Mouse (Mus musculus): ENCODE measurements at regions not wholly inside any gene's neighbourhood (a gene's known extent, or its start where the extent isn't known, plus 50 kb on each side); places are given as distances from the start of the nearest gene placed in this dataset.

GRCm38 (mm10) chr2:167804493-167805227 lies 115.0 kb upstream of the Tmem189 start:
- Histone ChIP-seq H3K27me3 (replicated peaks; ENCODE audit: low read depth, poor library complexity, severe bottlenecking) (no peaks in the 10 kb centered on the region), H3K4me3 (no peak overlapping the region), H3K27ac (replicated peaks) (peak overlapping the region; percentile 30; the same call in 1 of the 2 replicates), H3K36me3 (replicated peaks) (no peaks in the 10 kb centered on the region), H3K9me3 (no peaks in the 10 kb centered on the region), H3K4me1 (peaks cover 33% of the 10 kb centered on the region)
- DNase-seq (ENCODE audit: low spot score) = no peak
- 64% methylated on average over 18 of the region's 18 CpGs for WGBS

- H3K27me3 ChIP-seq (replicated peaks; ENCODE audit: low read depth, poor library complexity, severe bottlenecking) = no peaks in the 10 kb centered on the region
- 83% methylated on average over 9 of the region's 9 CpGs for WGBS
- no peak overlapping the region for H3K27ac ChIP-seq (replicated peaks)
- H3K4me1 ChIP-seq = peaks cover 30% of the 10 kb centered on the region
- DNase-seq (ENCODE audit: low spot score) = no peak
- no peak overlapping the region for H3K4me3 ChIP-seq
- no peaks in the 10 kb centered on the region for H3K36me3 ChIP-seq (replicated peaks)
- H3K9me3 ChIP-seq = no peaks in the 10 kb centered on the region
Measured at GRCm38 (mm10) chr2:167802494-167802893, 112.9 kb upstream of the Tmem189 start.

GRCm38 (mm10) chr2:167801389-167801788 lies 111.8 kb upstream of the Tmem189 start:
- DNase-seq (ENCODE audit: low spot score) = no peak
- H3K9me3 ChIP-seq = no peaks in the 10 kb centered on the region
- H3K27ac ChIP-seq (replicated peaks) = no peak overlapping the region; the same call in 1 of the 2 replicates
- H3K27me3 ChIP-seq (replicated peaks; ENCODE audit: low read depth, poor library complexity, severe bottlenecking) = no peaks in the 10 kb centered on the region
- peaks cover 24% of the 10 kb centered on the region for H3K4me1 ChIP-seq
- WGBS = 91% methylated on average over 10 of the region's 10 CpGs
- H3K4me3 ChIP-seq = no peak overlapping the region
- H3K36me3 ChIP-seq (replicated peaks) = no peaks in the 10 kb centered on the region

GRCm38 (mm10) chr2:167800648-167801245 lies 111.1 kb upstream of the Tmem189 start:
- Histone ChIP-seq H3K36me3 (replicated peaks) (no peaks in the 10 kb centered on the region), H3K9me3 (no peaks in the 10 kb centered on the region), H3K4me1 (peaks cover 24% of the 10 kb centered on the region), H3K27me3 (replicated peaks; ENCODE audit: low read depth, poor library complexity, severe bottlenecking) (no peaks in the 10 kb centered on the region), H3K4me3 (no peak overlapping the region), H3K27ac (replicated peaks) (peak overlapping the region; percentile 66)
- no peak for DNase-seq (ENCODE audit: low spot score)
- WGBS = 75% methylated on average over 11 of the region's 11 CpGs

- no peak for DNase-seq (ENCODE audit: low spot score)
- Histone ChIP-seq H3K4me3 (no peak overlapping the region), H3K27ac (replicated peaks) (peak overlapping the region; percentile 66), H3K36me3 (replicated peaks) (no peaks in the 10 kb centered on the region), H3K4me1 (peaks cover 19% of the 10 kb centered on the region), H3K27me3 (replicated peaks; ENCODE audit: low read depth, poor library complexity, severe bottlenecking) (no peaks in the 10 kb centered on the region), H3K9me3 (no peaks in the 10 kb centered on the region)
- 88% methylated on average over 5 of the region's 5 CpGs for WGBS
Measured at GRCm38 (mm10) chr2:167799629-167800387, 110.2 kb upstream of the Tmem189 start.

GRCm38 (mm10) chr2:167798969-167799513 lies 109.4 kb upstream of the Tmem189 start:
- Histone ChIP-seq H3K27ac (replicated peaks) (no peak overlapping the region), H3K4me3 (no peak overlapping the region), H3K9me3 (no peaks in the 10 kb centered on the region), H3K4me1 (peaks cover 16% of the 10 kb centered on the region), H3K27me3 (replicated peaks; ENCODE audit: low read depth, poor library complexity, severe bottlenecking) (no peaks in the 10 kb centered on the region), H3K36me3 (replicated peaks) (no peaks in the 10 kb centered on the region)
- WGBS = 91% methylated on average over 9 of the region's 9 CpGs
- DNase-seq (ENCODE audit: low spot score) = no peak

GRCm38 (mm10) chr2:167798076-167798782 lies 108.6 kb upstream of the Tmem189 start:
- Histone ChIP-seq H3K9me3 (no peaks in the 10 kb centered on the region), H3K4me3 (no peak overlapping the region), H3K4me1 (peaks cover 16% of the 10 kb centered on the region), H3K27ac (replicated peaks) (0 out of 2 replicates have a peak overlapping the region, but pooled peaks have one; percentile 19), H3K36me3 (replicated peaks) (no peaks in the 10 kb centered on the region), H3K27me3 (replicated peaks; ENCODE audit: low read depth, poor library complexity, severe bottlenecking) (no peaks in the 10 kb centered on the region)
- DNase-seq (ENCODE audit: low spot score) = no peak
- 83% methylated on average over 11 of the region's 11 CpGs for WGBS

- peaks cover 9% of the 10 kb centered on the region for H3K4me1 ChIP-seq
- DNase-seq (ENCODE audit: low spot score) = no peak
- H3K36me3 ChIP-seq (replicated peaks) = no peaks in the 10 kb centered on the region
- H3K27me3 ChIP-seq (replicated peaks; ENCODE audit: low read depth, poor library complexity, severe bottlenecking) = no peaks in the 10 kb centered on the region
- WGBS = 83% methylated on average over 7 of the region's 7 CpGs
- H3K9me3 ChIP-seq = no peaks in the 10 kb centered on the region
- H3K4me3 ChIP-seq = no peak overlapping the region
- no peak overlapping the region for H3K27ac ChIP-seq (replicated peaks)
Measured at GRCm38 (mm10) chr2:167795491-167795890, 105.9 kb upstream of the Tmem189 start.

GRCm38 (mm10) chr2:167793916-167794315 lies 104.3 kb upstream of the Tmem189 start:
- Histone ChIP-seq H3K27ac (replicated peaks) (no peak overlapping the region), H3K9me3 (no peaks in the 10 kb centered on the region), H3K36me3 (replicated peaks) (no peaks in the 10 kb centered on the region), H3K27me3 (replicated peaks; ENCODE audit: low read depth, poor library complexity, severe bottlenecking) (no peaks in the 10 kb centered on the region), H3K4me3 (no peak overlapping the region), H3K4me1 (peaks cover 12% of the 10 kb centered on the region)
- DNase-seq (ENCODE audit: low spot score) = no peak
- 81% methylated on average over 2 of the region's 2 CpGs for WGBS

GRCm38 (mm10) chr2:167792753-167793152 lies 103.1 kb upstream of the Tmem189 start:
- no peak for DNase-seq (ENCODE audit: low spot score)
- H3K27ac ChIP-seq (replicated peaks) = no peak overlapping the region
- peaks cover 13% of the 10 kb centered on the region for H3K4me1 ChIP-seq
- no peak overlapping the region for H3K4me3 ChIP-seq
- H3K9me3 ChIP-seq = no peaks in the 10 kb centered on the region
- no peaks in the 10 kb centered on the region for H3K27me3 ChIP-seq (replicated peaks; ENCODE audit: low read depth, poor library complexity, severe bottlenecking)
- 71% methylated on average over 3 of the region's 3 CpGs for WGBS
- H3K36me3 ChIP-seq (replicated peaks) = no peaks in the 10 kb centered on the region

- WGBS = 65% methylated on average over 3 of the region's 3 CpGs
- DNase-seq (ENCODE audit: low spot score) = no peak
- no peak overlapping the region for H3K4me3 ChIP-seq
- no peaks in the 10 kb centered on the region for H3K27me3 ChIP-seq (replicated peaks; ENCODE audit: low read depth, poor library complexity, severe bottlenecking)
- H3K36me3 ChIP-seq (replicated peaks) = no peaks in the 10 kb centered on the region
- no peaks in the 10 kb centered on the region for H3K9me3 ChIP-seq
- H3K4me1 ChIP-seq = peaks cover 11% of the 10 kb centered on the region
- H3K27ac ChIP-seq (replicated peaks) = no peak overlapping the region
Measured at GRCm38 (mm10) chr2:167792330-167792729, 102.7 kb upstream of the Tmem189 start.

- Histone ChIP-seq H3K36me3 (replicated peaks) (no peaks in the 10 kb centered on the region), H3K4me3 (no peak overlapping the region), H3K27me3 (replicated peaks; ENCODE audit: low read depth, poor library complexity, severe bottlenecking) (no peaks in the 10 kb centered on the region), H3K27ac (replicated peaks) (0 out of 2 replicates have a peak overlapping the region, but pooled peaks have one; percentile 12), H3K9me3 (no peaks in the 10 kb centered on the region), H3K4me1 (peaks cover 11% of the 10 kb centered on the region)
- 85% methylated on average over 11 of the region's 11 CpGs for whole genome bisulfite sequencing
- DNase-seq (ENCODE audit: low spot score) = no peak
Measured at GRCm38 (mm10) chr2:167789471-167789923, 99.9 kb upstream of the Tmem189 start.
